Mouse (Mus musculus): ENCODE results near the gene Cd69. TPM values are rescaled to one million over a fixed set of nuclear protein-coding genes. Genes with fewer than 3 reads are reported as not detected.
A peak's percentile ranks its signal among the peaks of the same experiment; 100 is the strongest.

Cd69 gene
- total and polyA plus RNA-seq, 3 experiments, result not detected

GRCm38 (mm10) chr6:129276483-129276882, 1.2 kb upstream of the Cd69 start:
- H3K79me2 ChIP-seq (ENCODE audit: control insufficient read depth, insufficient read depth, low read length, poor library complexity), result no peaks in the 10 kb centered on the region
- peaks cover 4 to 12% of the 10 kb centered on the region in 2 experiments for H3K4me1 ChIP-seq (ENCODE audit: control insufficient read depth in 1 of 2, insufficient read depth in 2 of 2, low read length in 2 of 2)
- TF ChIP-seq GABPA (IDR thresholded peaks at IDR 0.05; ENCODE audit: low read depth, low read length) (no peak), ZNF384 (IDR thresholded peaks at IDR 0.05; ENCODE audit: low read depth, low read length) (no peak), MYB (IDR thresholded peaks at IDR 0.05; ENCODE audit: low read depth, low read length) (no peak), ETS1 (IDR thresholded peaks at IDR 0.05; ENCODE audit: low read depth, low read length) (peak; percentile 9; the same call in 1 of the 2 replicates), ZMIZ1 (IDR thresholded peaks at IDR 0.05; ENCODE audit: low read depth, low read length) (no peak), JUND (IDR thresholded peaks at IDR 0.05; ENCODE audit: low read depth, low read length) (no peak), CHD2 (IDR thresholded peaks at IDR 0.05; ENCODE audit: low read length) (no peak)
- H3K36me3 ChIP-seq (ENCODE audit: control insufficient read depth in 1 of 2, insufficient read depth in 2 of 2, low read length in 2 of 2), result peaks cover 0 to 17% of the 10 kb centered on the region in 2 experiments; a peak in 2 of 4 replicates
- no peaks in the 10 kb centered on the region; a peak in 1 of 4 replicates for H3K27me3 ChIP-seq (ENCODE audit: control insufficient read depth in 1 of 2, insufficient read depth in 2 of 2, low read length in 2 of 2)
- no peak overlapping the region for H3K9ac ChIP-seq (ENCODE audit: control insufficient read depth, low read depth, low read length, poor library complexity, severe bottlenecking)
- no peak overlapping the region for H3K27ac ChIP-seq (ENCODE audit: control insufficient read depth, low read depth, low read length)
- no peak overlapping the region for H3K4me3 ChIP-seq (ENCODE audit: control insufficient read depth in 1 of 2, insufficient read depth in 1 of 2, low read depth in 2 of 2, low read length in 2 of 2)
- no peaks in the 10 kb centered on the region for H3K9me3 ChIP-seq (replicated peaks; ENCODE audit: insufficient read depth, low read length)
- peak; percentile 33 for DNase-seq (ENCODE audit: low read depth, low spot score)

- no peak for DNase-seq (ENCODE audit: low read depth, low spot score)
- TF ChIP-seq NRF1 (IDR thresholded peaks at IDR 0.05; ENCODE audit: insufficient read depth, low read depth, low read length, poor library complexity, severe bottlenecking) (no peak), RCOR1 (IDR thresholded peaks at IDR 0.05; ENCODE audit: low read depth, low read length) (no peak), ZC3H11A (IDR thresholded peaks at IDR 0.05; ENCODE audit: low read depth, low read length) (no peak), TCF12 (IDR thresholded peaks at IDR 0.05; ENCODE audit: low read depth, low read length) (no peak), USF2 (IDR thresholded peaks at IDR 0.05; ENCODE audit: borderline replicate concordance in 1 of 2, insufficient read depth in 1 of 2, low read depth in 1 of 2, low read length in 2 of 2) (no peak), CHD1 (IDR thresholded peaks at IDR 0.05; ENCODE audit: low read depth, low read length) (no peak), TBP (IDR thresholded peaks at IDR 0.05; ENCODE audit: low read depth, low read length) (no peak), BHLHE40 (IDR thresholded peaks at IDR 0.05; ENCODE audit: borderline replicate concordance, low read depth, low read length) (no peak), RAD21 (IDR thresholded peaks at IDR 0.05; ENCODE audit: low read depth, low read length) (no peak), SMC3 (IDR thresholded peaks at IDR 0.05; ENCODE audit: low read depth, low read length) (no peak), MAX (IDR thresholded peaks at IDR 0.05; ENCODE audit: low read length) (no peak), GATA1 (IDR thresholded peaks at IDR 0.05; ENCODE audit: low read depth, low read length) (no peak), GABPA (IDR thresholded peaks at IDR 0.05; ENCODE audit: low read depth, low read length) (no peak), SIN3A (IDR thresholded peaks at IDR 0.05; ENCODE audit: low read length) (no peak)
- Histone ChIP-seq H3K27ac (ENCODE audit: control insufficient read depth, low read depth, low read length) (no peak overlapping the region), H3K4me1 (ENCODE audit: control insufficient read depth in 1 of 2, insufficient read depth in 2 of 2, low read length in 2 of 2) (peaks cover 4 to 12% of the 10 kb centered on the region in 2 experiments), H3K9me3 (replicated peaks; ENCODE audit: insufficient read depth, low read length) (no peaks in the 10 kb centered on the region), H3K79me2 (ENCODE audit: control insufficient read depth, insufficient read depth, low read length, poor library complexity) (no peaks in the 10 kb centered on the region), H3K4me3 (ENCODE audit: control insufficient read depth in 1 of 2, insufficient read depth in 1 of 2, low read depth in 2 of 2, low read length in 2 of 2) (no peak overlapping the region; a peak in 1 of 4 replicates), H3K27me3 (ENCODE audit: control insufficient read depth in 1 of 2, insufficient read depth in 2 of 2, low read length in 2 of 2) (no peaks in the 10 kb centered on the region; a peak in 1 of 4 replicates), H3K36me3 (ENCODE audit: control insufficient read depth in 1 of 2, insufficient read depth in 2 of 2, low read length in 2 of 2) (peaks cover 0 to 17% of the 10 kb centered on the region in 2 experiments; a peak in 2 of 4 replicates), H3K9ac (ENCODE audit: control insufficient read depth, low read depth, low read length, poor library complexity, severe bottlenecking) (no peak overlapping the region)
Measured at GRCm38 (mm10) chr6:129275624-129276203, 478 bp upstream of the Cd69 start.
